Mouse (Mus musculus) forebrain, embryonic 15.5 days (tissue): ENCODE measurements around the gene Card10. TPM values are rescaled to one million over a fixed set of nuclear protein-coding genes. Genes with fewer than 3 reads are reported as not detected.

Source experiments
- ATAC-seq: fragments of 200-750 bp; cut with Nextera tagmentation; replicated peaks from 2 replicates; pipeline ENCODE4 v1.8.0; 2017; ENCODE audit warnings: mild to moderate bottlenecking, moderate TSS enrichment, moderate library complexity
- H3K27ac ChIP-seq: fragments of 300-500 bp; sonication (generic); replicated peaks from 2 replicates; pipeline ENCODE4 v1.5.1; 2015; ENCODE audit warnings: mild to moderate bottlenecking, inconsistent platforms
- H3K27me3 ChIP-seq: fragments of 300-500 bp; sonication (generic); 2 replicates; pipeline ENCODE4 v1.6.1; 2015; ENCODE audit warnings: inconsistent platforms
- H3K36me3 ChIP-seq: fragments of 300-500 bp; sonication (generic); 2 replicates; pipeline ENCODE4 v1.6.1; 2015; ENCODE audit warnings: mild to moderate bottlenecking, inconsistent platforms
- H3K4me1 ChIP-seq: fragments of 300-500 bp; sonication (generic); 2 replicates; pipeline ENCODE4 v1.6.1; 2015; ENCODE audit warnings: inconsistent platforms
- H3K4me2 ChIP-seq: fragments of 300-500 bp; sonication (generic); replicated peaks from 2 replicates; pipeline ENCODE4 v1.6.1; 2015; ENCODE audit warnings: mild to moderate bottlenecking, inconsistent platforms
- H3K4me3 ChIP-seq: fragments of 300-500 bp; sonication (generic); 2 replicates; pipeline ENCODE4 v1.5.1; 2015; ENCODE audit warnings: mild to moderate bottlenecking, inconsistent platforms
- H3K9ac ChIP-seq: fragments of 300-500 bp; sonication (generic); replicated peaks from 2 replicates; pipeline ENCODE4 v1.6.1; 2015; ENCODE audit warnings: mild to moderate bottlenecking, inconsistent platforms
- H3K9me3 ChIP-seq: fragments of 300-500 bp; sonication (generic); 2 replicates; pipeline ENCODE4 v1.6.1; 2016; ENCODE audit warnings: inconsistent platforms
- WGBS: fragments of 180-500 bp; shearing (Covaris S2); methylation state at CpG from one replicate; pipeline ENCODE4 v1.1.7; 2015; ENCODE audit warnings: mixed read lengths; 5-methylcytosine and 5-hydroxymethylcytosine counted together
- polyA plus RNA-seq: library from polyadenylated mRNA; unstranded; fragments of >200 nt; fragmentation: Nextera tagmentation; extraction: Ambion mirVana; gene quantifications from 2 replicates; pipeline ENCODE4 v1.2.1, GENCODE M21; 2015

Gene Card10
- polyA plus RNA-seq, 1 experiment from 2014 or later, result 1.3 TPM

DNA sequence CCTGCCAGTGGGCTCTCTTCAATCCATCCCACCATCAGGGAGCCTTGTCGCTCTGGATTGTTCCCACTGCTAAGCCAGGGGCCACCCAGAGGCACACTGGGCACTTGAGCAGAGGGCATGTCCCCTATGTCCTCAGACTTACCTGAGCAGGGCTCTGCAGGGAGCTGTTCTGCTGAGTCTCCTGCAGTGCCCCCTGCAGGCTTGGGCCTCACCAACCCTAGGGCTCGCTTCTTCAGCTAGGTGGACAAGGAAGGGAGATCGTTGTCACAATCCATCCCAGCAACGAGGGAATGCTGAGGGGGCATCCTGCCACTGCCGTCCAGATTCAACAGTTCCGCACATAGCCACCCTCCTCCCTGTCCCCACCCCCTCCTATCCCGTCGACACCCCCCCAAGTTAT lies 23.6 kb downstream of the Card10 start:
- H3K36me3 ChIP-seq, result no peaks in the 10 kb centered on the region
- WGBS, result 82% methylated on average over 8 of the region's 8 CpGs
- H3K27ac ChIP-seq, result no peak overlapping the region
- no peaks in the 10 kb centered on the region for H3K27me3 ChIP-seq
- no peak for ATAC-seq
- H3K9me3 ChIP-seq, result no peaks in the 10 kb centered on the region
- H3K4me3 ChIP-seq, result no peak overlapping the region
- no peak overlapping the region for H3K4me2 ChIP-seq
- H3K9ac ChIP-seq, result no peak overlapping the region
- peaks cover 6% of the 10 kb centered on the region for H3K4me1 ChIP-seq

GRCm38 (mm10) chr15:78778077-78778870 lies 24.6 kb downstream of the Card10 start:
- no peaks in the 10 kb centered on the region for H3K36me3 ChIP-seq
- 42% methylated on average over 14 of the region's 15 CpGs for WGBS
- H3K4me2 ChIP-seq, result no peak overlapping the region
- no peaks in the 10 kb centered on the region for H3K9me3 ChIP-seq
- no peak overlapping the region for H3K4me3 ChIP-seq
- H3K4me1 ChIP-seq, result peaks cover 14% of the 10 kb centered on the region
- H3K9ac ChIP-seq, result no peak overlapping the region
- no peaks in the 10 kb centered on the region for H3K27me3 ChIP-seq
- peak overlapping the region; percentile 65 for H3K27ac ChIP-seq
- ATAC-seq, result peak; percentile 39

GRCm38 (mm10) chr15:78773290-78773729 lies 29.5 kb downstream of the Card10 start, which contains the start of gene Mfng:
Gene Mfng, minus strand, starts transcription at chr15:78773475.
- Histone ChIP-seq H3K27ac (peak within 1 kb of the TSS; percentile 95), H3K36me3 (no peaks in the 10 kb centered on the region), H3K9ac (peak within 1 kb of the TSS; percentile 40), H3K27me3 (no peaks in the 10 kb centered on the region), H3K4me1 (peaks cover 50% of the 10 kb centered on the region), H3K4me2 (peak within 1 kb of the TSS; percentile 45), H3K9me3 (no peaks in the 10 kb centered on the region), H3K4me3 (peak within 1 kb of the TSS; percentile 38)
- peak; percentile 68 for ATAC-seq
- WGBS, result 4% methylated on average over 11 of the region's 11 CpGs

DNA sequence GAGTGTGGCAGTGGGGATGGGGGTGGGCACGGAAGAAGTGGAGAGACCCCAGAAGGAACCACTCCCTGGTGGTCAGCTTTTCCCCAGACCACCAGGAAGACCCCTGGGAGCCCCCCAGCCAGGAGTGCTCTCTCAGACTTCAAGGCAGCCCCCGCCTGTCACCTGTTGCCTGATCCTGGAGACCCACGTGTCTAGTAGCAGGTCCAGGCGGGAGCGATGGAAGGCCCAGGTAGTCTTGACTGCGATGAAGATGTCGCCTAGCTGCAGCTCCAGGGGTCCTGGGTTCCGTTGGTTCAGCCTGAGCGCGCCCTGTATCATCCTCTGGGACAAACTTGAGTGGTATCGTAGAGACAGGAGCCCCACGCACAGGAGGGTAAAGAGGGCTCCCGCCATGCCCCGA lies 30.0 kb downstream of the Card10 start:
- H3K4me1 ChIP-seq, result peaks cover 52% of the 10 kb centered on the region
- peak overlapping the region; percentile 38 for H3K4me3 ChIP-seq
- H3K9me3 ChIP-seq, result no peaks in the 10 kb centered on the region
- H3K4me2 ChIP-seq, result peak overlapping the region; percentile 45
- no peaks in the 10 kb centered on the region for H3K36me3 ChIP-seq
- H3K27ac ChIP-seq, result peak overlapping the region; percentile 95
- ATAC-seq, result no peak
- no peaks in the 10 kb centered on the region for H3K27me3 ChIP-seq
- peak overlapping the region; percentile 40 for H3K9ac ChIP-seq
- 26% methylated on average over 14 of the region's 14 CpGs for WGBS

- Histone ChIP-seq H3K4me1 (peaks cover 56% of the 10 kb centered on the region), H3K4me2 (peak overlapping the region; percentile 45), H3K9ac (peak overlapping the region; percentile 40), H3K27ac (peak overlapping the region; percentile 95), H3K27me3 (no peaks in the 10 kb centered on the region), H3K36me3 (no peaks in the 10 kb centered on the region), H3K4me3 (peak overlapping the region; percentile 38), H3K9me3 (no peaks in the 10 kb centered on the region)
- no peak for ATAC-seq
- WGBS, result 42% methylated on average over 4 of the region's 4 CpGs
Measured at GRCm38 (mm10) chr15:78772368-78772763, 30.5 kb downstream of the Card10 start.

DNA sequence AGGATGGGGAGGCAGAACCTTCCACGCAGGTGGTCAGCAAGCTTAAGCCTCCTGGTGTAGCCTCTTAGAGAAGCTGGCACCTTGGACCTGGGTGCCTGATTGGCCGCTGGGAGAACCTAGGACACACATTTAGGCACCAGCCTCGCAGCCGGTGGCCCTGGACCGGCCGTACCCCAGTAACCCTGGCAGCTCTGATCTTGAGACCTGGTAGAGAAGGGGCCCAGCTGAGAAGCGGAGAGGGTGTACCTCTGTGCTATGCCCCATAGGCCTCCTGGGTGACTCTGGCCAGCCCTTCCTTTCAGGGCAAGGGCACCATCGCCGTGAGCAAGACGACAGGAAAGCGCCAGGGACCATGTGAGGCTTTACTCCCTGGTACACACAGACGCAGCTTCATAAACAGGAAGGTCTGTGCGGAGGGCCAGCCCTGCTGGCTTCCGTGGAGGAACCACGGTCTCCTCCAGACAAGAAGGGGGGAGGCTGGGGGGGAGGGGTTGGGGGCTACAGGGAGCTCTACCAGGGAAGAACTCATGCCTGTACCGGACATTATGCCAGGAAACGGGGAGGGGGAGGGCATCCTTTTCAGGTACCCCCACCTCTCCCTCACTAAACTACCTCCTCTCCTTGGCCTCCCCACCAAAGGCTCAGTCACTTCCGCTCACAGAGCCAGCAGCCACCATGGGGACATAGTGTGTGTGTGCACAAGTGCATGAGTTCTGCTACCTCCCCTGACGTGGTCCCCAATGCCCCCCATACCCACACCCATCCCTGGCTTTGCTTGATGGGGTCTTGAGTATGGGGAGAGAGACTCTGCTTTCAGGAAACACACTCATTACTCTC lies 31.1 kb downstream of the Card10 start:
- Histone ChIP-seq H3K27ac (peak overlapping the region; percentile 95), H3K9ac (peak overlapping the region; percentile 40), H3K27me3 (no peaks in the 10 kb centered on the region), H3K9me3 (no peaks in the 10 kb centered on the region), H3K4me3 (peak overlapping the region; percentile 38), H3K4me1 (peaks cover 61% of the 10 kb centered on the region), H3K4me2 (peak overlapping the region; percentile 45), H3K36me3 (no peaks in the 10 kb centered on the region)
- no peak for ATAC-seq
- WGBS, result 33% methylated on average over 19 of the region's 19 CpGs

DNA sequence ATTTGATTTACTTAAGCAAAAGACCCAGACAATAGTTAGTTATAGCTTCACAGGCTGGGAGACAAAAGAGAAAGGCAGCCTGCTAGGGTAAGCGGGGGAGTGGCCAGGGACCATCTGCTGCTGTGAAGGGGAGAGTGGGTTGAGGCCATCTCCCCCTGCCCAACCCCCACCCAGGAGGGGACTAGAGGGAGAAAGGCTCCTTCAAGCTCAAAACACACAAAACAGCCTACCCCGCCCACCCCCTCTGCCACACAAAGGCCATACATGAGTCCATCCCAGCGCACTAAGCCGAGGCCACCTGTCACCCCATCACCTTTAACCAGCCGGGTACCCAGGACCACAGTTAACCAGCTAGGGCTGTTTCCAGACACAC lies 31.9 kb downstream of the Card10 start:
- peak; percentile 76 for ATAC-seq
- no peaks in the 10 kb centered on the region for H3K9me3 ChIP-seq
- H3K4me3 ChIP-seq, result peak overlapping the region; percentile 38
- WGBS, result 3% methylated on average over 5 of the region's 5 CpGs
- H3K4me1 ChIP-seq, result peaks cover 61% of the 10 kb centered on the region
- no peaks in the 10 kb centered on the region for H3K27me3 ChIP-seq
- peak overlapping the region; percentile 95 for H3K27ac ChIP-seq
- H3K9ac ChIP-seq, result peak overlapping the region; percentile 40
- H3K36me3 ChIP-seq, result no peaks in the 10 kb centered on the region
- H3K4me2 ChIP-seq, result peak overlapping the region; percentile 45

GRCm38 (mm10) chr15:78770234-78770982 lies 32.4 kb downstream of the Card10 start:
- 20% methylated on average over 9 of the region's 9 CpGs for WGBS
- Histone ChIP-seq H3K36me3 (no peaks in the 10 kb centered on the region), H3K4me2 (peak overlapping the region; percentile 45), H3K27ac (peak overlapping the region; percentile 95), H3K4me3 (peak overlapping the region; percentile 29), H3K27me3 (no peaks in the 10 kb centered on the region), H3K9me3 (no peaks in the 10 kb centered on the region), H3K9ac (peak overlapping the region; percentile 33), H3K4me1 (peaks cover 64% of the 10 kb centered on the region)
- ATAC-seq, result peak; percentile 21; the same call in 1 of the 2 replicates

- ATAC-seq, result no peak
- Histone ChIP-seq H3K9ac (no peak overlapping the region), H3K4me2 (peak overlapping the region; percentile 45; the same call in 1 of the 2 replicates), H3K4me1 (peaks cover 66% of the 10 kb centered on the region), H3K36me3 (no peaks in the 10 kb centered on the region), H3K4me3 (no peak overlapping the region), H3K9me3 (no peaks in the 10 kb centered on the region), H3K27me3 (no peaks in the 10 kb centered on the region), H3K27ac (no peak overlapping the region)
- WGBS, result 97% methylated on average over 4 of the region's 4 CpGs
Measured at GRCm38 (mm10) chr15:78769064-78769463, 33.8 kb downstream of the Card10 start.

DNA sequence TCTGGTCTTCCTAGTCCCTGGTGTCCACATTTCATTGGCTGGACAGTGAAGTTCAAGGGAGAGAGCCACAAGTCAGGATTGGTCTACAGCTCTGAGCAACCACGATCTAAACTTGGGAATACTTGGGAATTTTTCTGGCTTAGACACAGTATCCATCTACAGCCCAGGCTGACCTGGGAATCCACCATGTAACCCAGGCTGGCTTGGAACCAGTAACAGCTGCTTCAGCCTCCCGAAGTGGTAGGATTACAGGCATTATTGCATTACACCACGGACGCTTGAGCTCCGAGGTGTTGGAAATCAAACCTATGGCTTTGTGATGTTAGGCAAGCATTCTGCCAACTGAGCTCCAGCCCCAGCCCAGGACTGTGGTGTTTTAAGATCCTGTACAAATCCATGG lies 39.1 kb downstream of the Card10 start:
- Histone ChIP-seq H3K9ac (no peak overlapping the region), H3K27ac (peak overlapping the region; percentile 68), H3K27me3 (no peaks in the 10 kb centered on the region), H3K9me3 (no peaks in the 10 kb centered on the region), H3K4me2 (no peak overlapping the region), H3K4me1 (peaks cover 35% of the 10 kb centered on the region), H3K36me3 (no peaks in the 10 kb centered on the region; the same call in 1 of the 2 replicates), H3K4me3 (no peak overlapping the region)
- no peak for ATAC-seq
- 59% methylated on average over 5 of the region's 5 CpGs for WGBS

DNA sequence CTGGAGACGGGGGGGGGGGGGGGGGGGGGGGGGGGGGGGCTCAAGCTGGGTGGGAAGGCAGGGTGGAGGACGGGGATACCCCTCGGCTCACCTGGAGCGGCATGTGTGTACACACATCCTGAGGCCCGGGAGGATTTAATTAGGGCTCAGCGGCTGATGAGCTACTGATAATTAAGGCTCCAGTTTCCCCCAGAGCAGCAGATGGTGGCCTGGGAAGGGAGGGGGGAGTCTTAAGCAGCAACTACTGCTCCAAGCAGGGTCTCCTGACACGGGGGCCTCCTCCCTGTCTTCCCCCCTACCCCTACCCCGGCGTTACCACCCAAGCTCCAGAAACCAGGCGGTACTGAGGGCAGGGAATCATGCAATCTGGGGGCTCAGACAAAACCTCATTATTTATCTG lies 39.6 kb downstream of the Card10 start:
- no peaks in the 10 kb centered on the region for H3K27me3 ChIP-seq
- H3K4me2 ChIP-seq, result no peak overlapping the region
- no peaks in the 10 kb centered on the region for H3K9me3 ChIP-seq
- H3K4me3 ChIP-seq, result no peak overlapping the region
- H3K27ac ChIP-seq, result peak overlapping the region; percentile 68
- 15% methylated on average over 8 of the region's 10 CpGs for WGBS
- H3K4me1 ChIP-seq, result peaks cover 31% of the 10 kb centered on the region
- no peaks in the 10 kb centered on the region; the same call in 1 of the 2 replicates for H3K36me3 ChIP-seq
- peak; percentile 53 for ATAC-seq
- H3K9ac ChIP-seq, result no peak overlapping the region
